Mouse (Mus musculus): ENCODE data around the gene 1700125H20Rik. TPM values are rescaled to one million over a fixed set of nuclear protein-coding genes. Genes with fewer than 3 reads are reported as not detected.

Gene 1700125H20Rik
- polyA plus RNA-seq (2014; fragmentation: Illumina TruSeq; extraction: RNeasy Lipid Tissue Mini Kit (QIAGEN cat#74804); ENCODE audit: low replicate concordance): not detected

GRCm38 (mm10) chr11:85170058-85170740 lies at the start of gene 1700125H20Rik:
TSS of gene 1700125H20Rik (plus strand) at chr11:85170404.

DNA sequence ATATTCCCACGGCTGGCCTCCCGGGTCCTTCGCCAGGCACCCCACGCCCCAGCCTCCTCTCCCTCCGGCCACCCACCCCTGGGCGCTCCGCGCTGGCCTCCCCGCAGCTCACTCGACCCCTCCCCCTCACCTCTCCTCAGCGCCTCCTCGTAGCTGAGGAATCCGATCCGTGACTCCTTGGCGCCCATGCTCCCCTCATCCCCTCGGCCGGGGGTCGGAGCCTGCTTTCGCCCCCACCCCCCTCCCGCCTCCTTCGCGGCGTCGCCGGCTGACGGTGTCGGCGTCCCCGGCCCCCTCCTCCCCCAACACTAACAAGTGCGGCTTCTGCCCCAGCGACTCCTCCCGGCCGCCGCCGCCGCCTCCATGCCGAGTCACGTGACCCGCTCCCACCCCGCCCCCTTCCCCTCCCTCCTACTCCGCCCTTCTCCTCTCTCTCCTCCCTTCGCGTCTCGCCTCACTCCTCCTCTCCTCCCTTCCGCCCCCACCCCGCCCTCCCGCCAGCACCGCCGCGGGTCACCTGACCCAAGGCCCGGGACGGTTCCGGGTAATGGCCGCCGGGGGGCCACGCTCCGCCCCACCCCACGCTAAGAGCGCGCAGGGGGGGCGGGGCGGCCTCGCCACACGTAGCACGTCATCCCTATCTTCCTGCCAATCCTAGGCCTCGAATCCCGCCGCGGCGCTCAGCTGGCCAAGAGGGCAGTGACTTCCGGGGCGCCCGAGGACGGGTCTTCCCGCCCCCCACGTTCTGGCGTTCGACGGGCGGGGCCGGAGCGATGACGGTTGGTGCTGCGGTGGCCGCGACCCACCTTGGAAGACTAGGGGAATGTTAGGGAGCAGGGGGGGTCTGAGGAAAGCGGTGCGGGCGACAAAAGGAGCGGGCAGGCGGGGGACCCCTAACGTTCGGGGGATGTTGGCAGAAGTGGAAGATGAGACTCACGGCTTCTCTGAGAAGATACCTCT lies 30.3 kb upstream of the 1700125H20Rik start, which contains the start of gene Usp32:
Gene Usp32 (minus strand): TSS at position 581 of the 960 bp plus-strand sequence.

Other genes with a start within 250 kb of the 1700125H20Rik start
- gene Car4, start 212.6 kb upstream of the 1700125H20Rik start, polyA plus RNA-seq (2014; fragmentation: Illumina TruSeq; extraction: RNeasy Lipid Tissue Mini Kit (QIAGEN cat#74804); ENCODE audit: low replicate concordance): 86.7 TPM
- 56.4 TPM for gene Usp32, start 30.2 kb upstream of the 1700125H20Rik start, polyA plus RNA-seq (2014; fragmentation: Illumina TruSeq; extraction: RNeasy Lipid Tissue Mini Kit (QIAGEN cat#74804); ENCODE audit: low replicate concordance)
- 34.5 TPM for gene Appbp2, start 64.7 kb downstream of the 1700125H20Rik start, polyA plus RNA-seq (2014; fragmentation: Illumina TruSeq; extraction: RNeasy Lipid Tissue Mini Kit (QIAGEN cat#74804); ENCODE audit: low replicate concordance)
- 14.0 TPM for gene Ppm1d, start 140.8 kb downstream of the 1700125H20Rik start, polyA plus RNA-seq (2014; fragmentation: Illumina TruSeq; extraction: RNeasy Lipid Tissue Mini Kit (QIAGEN cat#74804); ENCODE audit: low replicate concordance)
- gene Bcas3, start 182.8 kb downstream of the 1700125H20Rik start, polyA plus RNA-seq (2014; fragmentation: Illumina TruSeq; extraction: RNeasy Lipid Tissue Mini Kit (QIAGEN cat#74804); ENCODE audit: low replicate concordance): 1.7 TPM

All from small intestine, adult 10 weeks (tissue).